Comparison of ENCODE assay signal across 18 mouse cellular contexts in genomic region chr14:73031218-73031617, GRCm38 (mm10). TPM values are rescaled to one million over a fixed set of nuclear protein-coding genes. Genes with fewer than 3 reads are reported as not detected.
DNase-seq lines count a peak whose midpoint lies in the region; TF ChIP-seq lines count a peak whose summit lies in the region.
"Had no signal": no experiment of that assay in that cellular context is flagged by ENCODE, and none has a peak within 500 bp of the region (broad histone marks: within the 10 kb centered on the region; RNA-seq: fewer than 3 reads in every experiment).

No protein-coding gene starts in this region.

- no peaks in the 10 kb centered on the region for H3K36me3 ChIP-seq in CH12.LX (replicated peaks in 1 of 2; ENCODE audit: control insufficient read depth in 1 of 2, insufficient read depth in 1 of 2, low read length in 1 of 2)
- H3K36me3 ChIP-seq: G1E had no signal

- no peaks in the 10 kb centered on the region for H3K27me3 ChIP-seq in CH12.LX (replicated peaks)

- no peak for TF ChIP-seq POLR2A in CH12.LX (IDR thresholded peaks at IDR 0.05; ENCODE audit: low read depth, low read length)

- TF ChIP-seq RAD21 in CH12.LX (IDR thresholded peaks at IDR 0.05; ENCODE audit: low read depth, low read length): no peak; the same call in 1 of the 2 replicates

- no peak overlapping the region for H3K27ac ChIP-seq in CH12.LX (ENCODE audit: insufficient read depth, low read depth)

- no peak overlapping the region for H3K4me3 ChIP-seq in CH12.LX (replicated peaks in 1 of 3; ENCODE audit: low read depth in 2 of 3, low read length in 2 of 3, poor library complexity in 1 of 3)

- in situ Hi-C loops in CH12.LX (cut with MboI; ENCODE audit: low pct_ligation_motif_present, low pct_unique_long_range_greater_than_20kb, low sequenced_read_pairs): no loop called here

- dilution Hi-C loops in CH12.LX (cut with MboI; ENCODE audit: extremely low pct_ligation_motif_present, extremely low pct_unique_long_range_greater_than_20kb, low sequenced_read_pairs): no loop called here

- TF ChIP-seq EP300 in CH12.LX (IDR thresholded peaks at IDR 0.05; ENCODE audit: low read length): peak; percentile 70

- H3K79me2 ChIP-seq in CH12.LX (replicated peaks; ENCODE audit: control insufficient read depth, extremely low read depth, insufficient read depth, poor library complexity, severe bottlenecking): no peaks in the 10 kb centered on the region

- no peak for DNase-seq in CH12.LX (ENCODE audit: extremely low read depth)
- DNase-seq in layer of hippocampus, postnatal 10 days (ENCODE audit: low spot score in 2 of 2): no peak
- DNase-seq: adrenal gland, adult 2 months; adrenal gland, adult 8-10 months; adrenal gland, postnatal 10 days; adrenal gland, postnatal 14 days; adrenal gland, postnatal 25 days; adrenal gland, postnatal 36 days; B cell, adult 2 months; cerebellum, adult 11 months; cerebellum, adult 11-12 months; cerebellum, adult 18-20 months; cerebellum, adult 2 months; cerebellum, adult 8-10 months had no signal

- H3K4me1 ChIP-seq in CH12.LX (ENCODE audit: control insufficient read depth in 1 of 2, insufficient read depth in 2 of 2): peaks cover 4 to 9% of the 10 kb centered on the region in 2 experiments; a peak in 2 of 4 replicates

- no peak overlapping the region for H3K9ac ChIP-seq in CH12.LX (ENCODE audit: insufficient read depth, low read depth)

- no peak overlapping the region for H3K4me2 ChIP-seq in CH12.LX (ENCODE audit: insufficient read depth, low read depth, poor library complexity, severe bottlenecking)

- no peaks in the 10 kb centered on the region for H3K9me3 ChIP-seq in CH12.LX (replicated peaks; ENCODE audit: low read length)
- H3K9me3 ChIP-seq: G1E had no signal

- no peak for TF ChIP-seq CTCF in CH12.LX (conservative IDR thresholded peaks at IDR 0.05 in 1 of 2, IDR thresholded peaks at IDR 0.05 in 1 of 2; ENCODE audit: low read depth in 2 of 2, low read length in 2 of 2)

TF ChIP-seq in CH12.LX, 34 proteins besides CTCF, POLR2A, EP300 and RAD21:
- no peak for TF ChIP-seq CHD2 (IDR thresholded peaks at IDR 0.05; ENCODE audit: low read length)
- TF ChIP-seq MEF2A (IDR thresholded peaks at IDR 0.05; ENCODE audit: borderline replicate concordance, low read depth, low read length): 0 out of 2 replicates have a peak, but pooled peaks have one; percentile 46
- no peak for TF ChIP-seq E2F4 (IDR thresholded peaks at IDR 0.05; ENCODE audit: insufficient replicate concordance, low read depth, low read length)
- no peak for TF ChIP-seq POLR2AphosphoS2 (IDR thresholded peaks at IDR 0.05; ENCODE audit: low read depth, low read length)
- TF ChIP-seq MYC (IDR thresholded peaks at IDR 0.05; ENCODE audit: low read depth, low read length): 0 out of 2 replicates have a peak, but pooled peaks have one; percentile 56
- TF ChIP-seq TCF12 (IDR thresholded peaks at IDR 0.05; ENCODE audit: low read depth, low read length): peak; percentile 65
- peak; percentile 36; the same call in 1 of the 2 replicates for TF ChIP-seq ETS1 (conservative IDR thresholded peaks at IDR 0.05; ENCODE audit: low read depth, low read length)
- TF ChIP-seq IRF4 (IDR thresholded peaks at IDR 0.05; ENCODE audit: low read depth, low read length): peak; percentile 73
- TF ChIP-seq BHLHE40 (IDR thresholded peaks at IDR 0.05; ENCODE audit: low read depth, low read length): peak; percentile 71
- TF ChIP-seq RCOR1 (conservative IDR thresholded peaks at IDR 0.05; ENCODE audit: low read depth, low read length): 0 out of 2 replicates have a peak, but pooled peaks have one; percentile 53
- peak; percentile 48; the same call in 1 of the 2 replicates for TF ChIP-seq MAX (IDR thresholded peaks at IDR 0.05; ENCODE audit: low read length)

RNA-seq across cellular contexts. Expression of gene Cysltr2, which starts 17.7 kb away (rescaled TPM):
- total RNA-seq in CH12.LX (2012; rRNA removed) (1.4 and 2.0 TPM in 2 replicates), CH12.LX (2014; rRNA removed) (0.47 TPM in 1 of 2 replicates, not detected in the other)
- polyA plus RNA-seq in CH12.LX (2012; ENCODE audit: insufficient read length, low read depth): 0.61 and 0.89 TPM in 2 replicates
- 1 to 10 TPM; 2.1 to 2.3 TPM for total RNA-seq in layer of hippocampus, postnatal 10 days (2021)
- total RNA-seq: MEL had no signal
- polyA plus RNA-seq: C2C12, G1E, Patski had no signal
